Mouse (Mus musculus) layer of hippocampus, postnatal 14 days (tissue): ENCODE results near the gene Pip4k2c. TPM values are rescaled to one million over a fixed set of nuclear protein-coding genes. Genes with fewer than 3 reads are reported as not detected.
A peak's percentile ranks its signal among the peaks of the same experiment; 100 is the strongest.

Experiments
- DNase-seq, 2 experiments: peaks; one replicate each; pipeline ENCODE4 v3.0.0; 2021 to 2022; ENCODE audit warnings: low spot score in 2 of 2, mixed read lengths in 1 of 2
- total RNA-seq, 2 experiments: library from RNA; stranded (reverse); gene quantifications; 2 replicates each; pipeline ENCODE4 v1.2.3; 2021

The Pip4k2c gene
- total RNA-seq, 2 experiments from 2014 or later, result 65.7 to 69.2 TPM

- DNase-seq, result no peak
Observed at GRCm38 (mm10) chr10:127189651-127190381, 21.6 kb downstream of the Pip4k2c start, which contains the start of gene Arhgef25. Gene Arhgef25, minus strand, starts transcription at chr10:127190083.

GRCm38 (mm10) chr10:127189116-127189650, 22.2 kb downstream of the Pip4k2c start:
- no peak for DNase-seq

GRCm38 (mm10) chr10:127188465-127189115, 22.8 kb downstream of the Pip4k2c start:
- DNase-seq, result peak; percentile 61 to 68

GRCm38 (mm10) chr10:127188079-127188453, 23.3 kb downstream of the Pip4k2c start:
- DNase-seq, result no peak

- peak; percentile 70 to 88 for DNase-seq
Observed at GRCm38 (mm10) chr10:127187371-127188078, 23.9 kb downstream of the Pip4k2c start.

- DNase-seq, result no peak
Observed at GRCm38 (mm10) chr10:127186451-127186850, 24.9 kb downstream of the Pip4k2c start.

GRCm38 (mm10) chr10:127185506-127185905, 25.9 kb downstream of the Pip4k2c start:
- DNase-seq, result no peak

- no peak for DNase-seq
Observed at GRCm38 (mm10) chr10:127185101-127185500, 26.3 kb downstream of the Pip4k2c start.

- no peak for DNase-seq
Observed at GRCm38 (mm10) chr10:127183759-127184158, 27.6 kb downstream of the Pip4k2c start.

- DNase-seq, result no peak
Observed at GRCm38 (mm10) chr10:127182624-127183023, 28.8 kb downstream of the Pip4k2c start.

- no peak for DNase-seq
Observed at GRCm38 (mm10) chr10:127181566-127181965, 29.8 kb downstream of the Pip4k2c start.

- no peak for DNase-seq
Observed at GRCm38 (mm10) chr10:127180695-127181047, 30.7 kb downstream of the Pip4k2c start.

- DNase-seq, result no peak
Observed at GRCm38 (mm10) chr10:127179871-127180694, 31.3 kb downstream of the Pip4k2c start, which contains the start of gene Slc26a10. Gene Slc26a10, minus strand, starts transcription at chr10:127180645.

- peak in 1 of 2 experiments; percentile 11 for DNase-seq
Observed at GRCm38 (mm10) chr10:127178286-127179027, 32.9 kb downstream of the Pip4k2c start.

GRCm38 (mm10) chr10:127177719-127178118, 33.7 kb downstream of the Pip4k2c start:
- DNase-seq, result peak; percentile 78 to 81

- DNase-seq, result no peak
Observed at GRCm38 (mm10) chr10:127177235-127177634, 34.1 kb downstream of the Pip4k2c start.

GRCm38 (mm10) chr10:127176756-127177155, 34.6 kb downstream of the Pip4k2c start:
- no peak for DNase-seq

- DNase-seq, result peak in 1 of 2 experiments; percentile 1
Observed at GRCm38 (mm10) chr10:127176228-127176627, 35.2 kb downstream of the Pip4k2c start.

GRCm38 (mm10) chr10:127174170-127174569, 37.2 kb downstream of the Pip4k2c start:
- peak in 1 of 2 experiments; percentile 5 for DNase-seq
